Mouse (Mus musculus) thymus, adult 2 months (tissue): Measurements from ENCODE around the gene Fzd5.

Source experiments
- CTCF ChIP-seq: fragments of 200-500 bp; IDR thresholded peaks from 2 replicates; pipeline ENCODE4 v1.5.1; 2012; ENCODE audit warnings: mild to moderate bottlenecking, control low read depth, low read length, moderate library complexity, borderline replicate concordance; ENCODE audit not compliant: control insufficient read depth, poor library complexity, insufficient read depth; ENCODE audit errors: extremely low read depth
- POLR2A ChIP-seq: fragments of 200-500 bp; IDR thresholded peaks from 2 replicates; pipeline ENCODE4 v1.6.1; 2012; ENCODE audit warnings: mild to moderate bottlenecking, low read length, control low read depth, moderate library complexity; ENCODE audit not compliant: control insufficient read depth, poor library complexity, insufficient read depth; ENCODE audit errors: extremely low read depth

DNA sequence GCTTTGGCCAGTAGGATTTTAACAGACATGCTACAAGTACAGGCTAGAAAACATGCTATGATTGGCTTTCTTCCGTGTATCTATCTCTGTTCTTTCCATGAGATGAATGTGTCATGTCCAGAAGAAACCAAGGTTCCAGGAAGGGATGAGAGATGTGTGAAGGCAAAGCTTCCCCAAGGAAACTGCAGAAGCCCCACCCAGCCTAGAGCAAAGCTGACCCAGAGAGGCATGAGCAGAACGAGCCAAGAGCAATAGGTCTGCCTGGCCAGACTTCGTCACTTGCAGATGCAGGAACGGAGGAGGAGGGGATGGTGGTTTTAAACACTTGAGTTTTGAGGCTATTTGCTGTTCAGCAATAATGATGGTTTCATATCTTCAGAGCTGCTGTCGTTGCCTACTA lies 20.2 kb upstream of the Fzd5 start:
- TF ChIP-seq CTCF (no peak), POLR2A (no peak)
